Mouse (Mus musculus): ENCODE measurements around the gene Apex1.
"Not testable (repeated sequence)": the region's sequence is repeated elsewhere in the genome, so short reads cannot be mapped to it uniquely, and the experiment has no call there.

The Apex1 gene

GRCm38 (mm10) chr14:50925111-50925920 is 548 bp downstream of the Apex1 start:
- in situ Hi-C loops (cut with MboI; ENCODE audit: low sequenced_read_pairs) = no loop called here

GRCm38 (mm10) chr14:50927366-50927765 is 2.6 kb downstream of the Apex1 start:
- in situ Hi-C loops (cut with MboI; ENCODE audit: low sequenced_read_pairs) = no loop called here

GRCm38 (mm10) chr14:50929951-50930350 is 5.2 kb downstream of the Apex1 start:
- in situ Hi-C loops (cut with MboI; ENCODE audit: low sequenced_read_pairs) = no loop called here

- in situ Hi-C loops (cut with MboI; ENCODE audit: low sequenced_read_pairs) = no loop called here
Measured at GRCm38 (mm10) chr14:50930377-50930753, 5.6 kb downstream of the Apex1 start.

GRCm38 (mm10) chr14:50930754-50931492 is 6.2 kb downstream of the Apex1 start, which contains the start of the genes Pip4p1 and Pnp:
Gene Pip4p1 (minus strand): TSS chr14:50930856.
Gene Pnp (plus strand): TSS chr14:50931082.
- in situ Hi-C loops (cut with MboI; ENCODE audit: low sequenced_read_pairs) = no loop called here

- in situ Hi-C loops (cut with MboI; ENCODE audit: low sequenced_read_pairs) = no loop called here
Measured at GRCm38 (mm10) chr14:50931493-50932020, 6.8 kb downstream of the Apex1 start.

GRCm38 (mm10) chr14:50936649-50937048 is 11.9 kb downstream of the Apex1 start:
- in situ Hi-C loops (cut with MboI; ENCODE audit: low sequenced_read_pairs) = no loop called here

GRCm38 (mm10) chr14:50938119-50938908 is 13.5 kb downstream of the Apex1 start:
- in situ Hi-C loops (cut with MboI; ENCODE audit: low sequenced_read_pairs) = no loop called here

- in situ Hi-C loops (cut with MboI; ENCODE audit: low sequenced_read_pairs) = no loop called here
Measured at GRCm38 (mm10) chr14:50938940-50939339, 14.2 kb downstream of the Apex1 start.

- in situ Hi-C loops (cut with MboI; ENCODE audit: low sequenced_read_pairs) = no loop called here
Measured at GRCm38 (mm10) chr14:50943932-50944667, 19.3 kb downstream of the Apex1 start, which contains the start of gene Gm49342. Gene Gm49342 (plus strand): TSS chr14:50944517.

GRCm38 (mm10) chr14:50944668-50945033 is 19.9 kb downstream of the Apex1 start:
- in situ Hi-C loops (cut with MboI; ENCODE audit: low sequenced_read_pairs) = not testable (repeated sequence)

- in situ Hi-C loops (cut with MboI; ENCODE audit: low sequenced_read_pairs) = not testable (repeated sequence)
Measured at GRCm38 (mm10) chr14:50945081-50945480, 20.3 kb downstream of the Apex1 start.

- in situ Hi-C loops (cut with MboI; ENCODE audit: low sequenced_read_pairs) = not testable (repeated sequence)
Measured at GRCm38 (mm10) chr14:50945526-50945925, 20.8 kb downstream of the Apex1 start.

- in situ Hi-C loops (cut with MboI; ENCODE audit: low sequenced_read_pairs) = no loop called here
Measured at GRCm38 (mm10) chr14:50955487-50955886, 30.7 kb downstream of the Apex1 start.

GRCm38 (mm10) chr14:50955942-50956508 is 31.3 kb downstream of the Apex1 start, which contains the start of gene Pnp2:
Gene Pnp2 (plus strand): TSS chr14:50955992.
- in situ Hi-C loops (cut with MboI; ENCODE audit: low sequenced_read_pairs) = not testable (repeated sequence)

GRCm38 (mm10) chr14:50956724-50957123 is 32.0 kb downstream of the Apex1 start:
- in situ Hi-C loops (cut with MboI; ENCODE audit: low sequenced_read_pairs) = not testable (repeated sequence)

GRCm38 (mm10) chr14:50957146-50957545 is 32.4 kb downstream of the Apex1 start:
- in situ Hi-C loops (cut with MboI; ENCODE audit: low sequenced_read_pairs) = not testable (repeated sequence)

- in situ Hi-C loops (cut with MboI; ENCODE audit: low sequenced_read_pairs) = not testable (repeated sequence)
Measured at GRCm38 (mm10) chr14:50958289-50958995, 33.7 kb downstream of the Apex1 start.

All from CH12F3 (cell line).